Mouse (Mus musculus) midbrain, embryonic 13.5 days (tissue): ENCODE data around the gene Duox2. TPM values are rescaled to one million over a fixed set of nuclear protein-coding genes. Genes with fewer than 3 reads are reported as not detected.

ENCODE experiments used
- ATAC-seq: fragments of 200-750 bp; cut with Nextera tagmentation; 2 replicates; pipeline ENCODE4 v1.8.0; 2017; ENCODE audit warnings: mild to moderate bottlenecking, moderate TSS enrichment, moderate library complexity
- H3K27ac ChIP-seq: fragments of 300-500 bp; sonication (generic); 2 replicates; pipeline ENCODE4 v1.5.1; 2015; ENCODE audit warnings: inconsistent platforms, mild to moderate bottlenecking, moderate library complexity
- H3K27me3 ChIP-seq: fragments of 300-500 bp; sonication (generic); 2 replicates; pipeline ENCODE4 v1.6.1; 2015; ENCODE audit warnings: mild to moderate bottlenecking, inconsistent platforms
- H3K36me3 ChIP-seq: fragments of 300-500 bp; sonication (generic); 2 replicates; pipeline ENCODE4 v1.6.1; 2015; ENCODE audit warnings: mild to moderate bottlenecking, inconsistent platforms
- H3K4me1 ChIP-seq: fragments of 300-500 bp; sonication (generic); replicated peaks from 2 replicates; pipeline ENCODE4 v1.6.1; 2015; ENCODE audit warnings: inconsistent platforms
- H3K4me2 ChIP-seq: fragments of 300-500 bp; sonication (generic); replicated peaks from 2 replicates; pipeline ENCODE4 v1.6.1; 2015; ENCODE audit warnings: moderate library complexity, mild to moderate bottlenecking, inconsistent platforms
- H3K4me3 ChIP-seq: fragments of 300-500 bp; sonication (generic); replicated peaks from 2 replicates; pipeline ENCODE4 v1.5.1; 2015; ENCODE audit warnings: mild to moderate bottlenecking, inconsistent platforms
- H3K9ac ChIP-seq: fragments of 300-500 bp; sonication (generic); replicated peaks from 2 replicates; pipeline ENCODE4 v1.6.1; 2015; ENCODE audit warnings: mild to moderate bottlenecking, inconsistent platforms
- H3K9me3 ChIP-seq: fragments of 300-500 bp; sonication (generic); 2 replicates; pipeline ENCODE4 v1.6.1; 2016; ENCODE audit warnings: mild to moderate bottlenecking, inconsistent platforms
- WGBS: fragments of 180-500 bp; shearing (Covaris S2); methylation state at CpG from one replicate; pipeline ENCODE4 v1.1.7; 2015; 5-methylcytosine and 5-hydroxymethylcytosine counted together
- polyA plus RNA-seq: library from polyadenylated mRNA; unstranded; fragments of >200 nt; fragmentation: Nextera tagmentation; extraction: Ambion mirVana; gene quantifications from 2 replicates; pipeline ENCODE4 v1.2.1, GENCODE M21; 2015

Gene Duox2
- polyA plus RNA-seq, 1 experiment from 2014 or later, result 0.04 TPM

GRCm38 (mm10) chr2:122300656-122301020 lies 2.4 kb upstream of the Duox2 start:
- ATAC-seq, result no peak; the same call in 1 of the 2 replicates
- no peak overlapping the region for H3K27ac ChIP-seq
- H3K27me3 ChIP-seq, result peaks cover 99% of the 10 kb centered on the region
- H3K36me3 ChIP-seq, result no peaks in the 10 kb centered on the region
- H3K4me2 ChIP-seq, result peak overlapping the region; percentile 82
- peaks cover 43% of the 10 kb centered on the region for H3K4me1 ChIP-seq
- H3K9ac ChIP-seq, result no peak overlapping the region
- peak overlapping the region; percentile 44; the same call in 1 of the 2 replicates for H3K4me3 ChIP-seq
- H3K9me3 ChIP-seq, result no peaks in the 10 kb centered on the region
- WGBS, result 5% methylated on average over 14 of the region's 14 CpGs

- H3K4me1 ChIP-seq, result peaks cover 43% of the 10 kb centered on the region
- no peak overlapping the region for H3K4me3 ChIP-seq
- no peak overlapping the region for H3K9ac ChIP-seq
- no peak overlapping the region for H3K27ac ChIP-seq
- 7% methylated on average over 14 of the region's 14 CpGs for WGBS
- H3K9me3 ChIP-seq, result no peaks in the 10 kb centered on the region
- H3K27me3 ChIP-seq, result peaks cover 99% of the 10 kb centered on the region
- no peak overlapping the region for H3K4me2 ChIP-seq
- no peaks in the 10 kb centered on the region for H3K36me3 ChIP-seq
- ATAC-seq, result no peak
Measured at GRCm38 (mm10) chr2:122299911-122300655, 1.8 kb upstream of the Duox2 start.

GRCm38 (mm10) chr2:122298596-122299490 lies 594 bp upstream of the Duox2 start, which contains the start of gene Duoxa2:
Gene Duoxa2, plus strand, starts transcription at chr2:122298900.
- Histone ChIP-seq H3K9ac (no peak within 1 kb of the TSS; the same call in 1 of the 2 replicates), H3K36me3 (no peaks in the 10 kb centered on the region), H3K4me1 (peaks cover 43% of the 10 kb centered on the region), H3K4me2 (peak within 1 kb of the TSS; percentile 48), H3K9me3 (no peaks in the 10 kb centered on the region), H3K4me3 (peak within 1 kb of the TSS; percentile 31), H3K27ac (no peak within 1 kb of the TSS), H3K27me3 (peaks cover 99% of the 10 kb centered on the region)
- no peak for ATAC-seq
- under 1% methylated on average over 43 of the region's 43 CpGs for WGBS

GRCm38 (mm10) chr2:122297271-122298095 lies 766 bp downstream of the Duox2 start:
- WGBS, result under 1% methylated on average over 35 of the region's 35 CpGs
- peaks cover 93% of the 10 kb centered on the region for H3K27me3 ChIP-seq
- peak overlapping the region; percentile 36; the same call in 1 of the 2 replicates for H3K9ac ChIP-seq
- H3K4me2 ChIP-seq, result peak overlapping the region; percentile 48
- 0 out of 2 replicates have a peak, but pooled peaks have one; percentile 28 for ATAC-seq
- H3K9me3 ChIP-seq, result no peaks in the 10 kb centered on the region
- H3K4me1 ChIP-seq, result peaks cover 43% of the 10 kb centered on the region
- H3K36me3 ChIP-seq, result no peaks in the 10 kb centered on the region
- no peak overlapping the region for H3K27ac ChIP-seq
- H3K4me3 ChIP-seq, result peak overlapping the region; percentile 31

GRCm38 (mm10) chr2:122294916-122295315 lies 3.3 kb downstream of the Duox2 start:
- H3K27me3 ChIP-seq, result peaks cover 67% of the 10 kb centered on the region
- 4% methylated on average over 7 of the region's 7 CpGs for WGBS

GRCm38 (mm10) chr2:122286137-122286536 lies 12.1 kb downstream of the Duox2 start:
- H3K27ac ChIP-seq, result no peak overlapping the region
- no peak overlapping the region for H3K4me2 ChIP-seq
- no peak overlapping the region for H3K4me3 ChIP-seq
- H3K27me3 ChIP-seq, result no peaks in the 10 kb centered on the region
- 70% methylated on average over 7 of the region's 7 CpGs for WGBS
- no peak for ATAC-seq
- H3K4me1 ChIP-seq, result no peaks in the 10 kb centered on the region
- no peaks in the 10 kb centered on the region for H3K9me3 ChIP-seq
- H3K9ac ChIP-seq, result no peak overlapping the region
- H3K36me3 ChIP-seq, result no peaks in the 10 kb centered on the region

More at GRCm38 (mm10) chr2:122294916-122295315, 3.3 kb downstream of the Duox2 start:
- Histone ChIP-seq H3K9me3 (no peaks in the 10 kb centered on the region), H3K4me3 (no peak overlapping the region), H3K4me1 (peaks cover 24% of the 10 kb centered on the region), H3K27ac (no peak overlapping the region), H3K36me3 (no peaks in the 10 kb centered on the region), H3K4me2 (no peak overlapping the region), H3K9ac (no peak overlapping the region)
- no peak for ATAC-seq

GRCm38 (mm10) chr2:122284091-122284490 lies 14.2 kb downstream of the Duox2 start:
- no peaks in the 10 kb centered on the region for H3K36me3 ChIP-seq
- no peak for ATAC-seq
- 90% methylated on average over 9 of the region's 9 CpGs for WGBS
- no peak overlapping the region for H3K4me2 ChIP-seq
- H3K27ac ChIP-seq, result no peak overlapping the region
- no peaks in the 10 kb centered on the region for H3K9me3 ChIP-seq
- no peak overlapping the region for H3K9ac ChIP-seq
- H3K4me3 ChIP-seq, result no peak overlapping the region
- H3K27me3 ChIP-seq, result no peaks in the 10 kb centered on the region
- H3K4me1 ChIP-seq, result no peaks in the 10 kb centered on the region

GRCm38 (mm10) chr2:122278769-122279168 lies 19.5 kb downstream of the Duox2 start:
- Histone ChIP-seq H3K9ac (no peak overlapping the region), H3K27ac (no peak overlapping the region), H3K4me3 (no peak overlapping the region), H3K9me3 (no peaks in the 10 kb centered on the region), H3K27me3 (no peaks in the 10 kb centered on the region), H3K4me1 (no peaks in the 10 kb centered on the region), H3K36me3 (no peaks in the 10 kb centered on the region), H3K4me2 (no peak overlapping the region)
- no peak for ATAC-seq
- 88% methylated on average over 3 of the region's 3 CpGs for WGBS

GRCm38 (mm10) chr2:122266407-122267193 lies 31.6 kb downstream of the Duox2 start:
- WGBS, result 92% methylated on average over 7 of the region's 7 CpGs

GRCm38 (mm10) chr2:122264690-122265089 lies 33.6 kb downstream of the Duox2 start:
- no peaks in the 10 kb centered on the region for H3K9me3 ChIP-seq
- H3K36me3 ChIP-seq, result no peaks in the 10 kb centered on the region
- no peak overlapping the region for H3K4me3 ChIP-seq
- WGBS, result 19% methylated on average over 3 of the region's 3 CpGs
- no peaks in the 10 kb centered on the region for H3K27me3 ChIP-seq
- peaks cover 19% of the 10 kb centered on the region for H3K4me1 ChIP-seq
- ATAC-seq, result peak; percentile 76
- H3K27ac ChIP-seq, result peak overlapping the region; percentile 53
- no peak overlapping the region for H3K9ac ChIP-seq
- H3K4me2 ChIP-seq, result peak overlapping the region; percentile 13; the same call in 1 of the 2 replicates

More at GRCm38 (mm10) chr2:122266407-122267193, 31.6 kb downstream of the Duox2 start:
- H3K36me3 ChIP-seq, result no peaks in the 10 kb centered on the region
- H3K9ac ChIP-seq, result no peak overlapping the region
- no peak overlapping the region for H3K4me2 ChIP-seq
- ATAC-seq, result no peak
- no peak overlapping the region for H3K27ac ChIP-seq
- H3K9me3 ChIP-seq, result no peaks in the 10 kb centered on the region
- no peak overlapping the region for H3K4me3 ChIP-seq
- H3K27me3 ChIP-seq, result no peaks in the 10 kb centered on the region
- peaks cover 19% of the 10 kb centered on the region for H3K4me1 ChIP-seq

GRCm38 (mm10) chr2:122260729-122261128 lies 37.5 kb downstream of the Duox2 start:
- Histone ChIP-seq H3K4me2 (no peak overlapping the region), H3K36me3 (no peaks in the 10 kb centered on the region), H3K27me3 (no peaks in the 10 kb centered on the region), H3K9ac (no peak overlapping the region), H3K4me3 (no peak overlapping the region), H3K27ac (no peak overlapping the region), H3K4me1 (peaks cover 19% of the 10 kb centered on the region), H3K9me3 (no peaks in the 10 kb centered on the region)
- WGBS, result 96% methylated on average over 5 of the region's 5 CpGs
- ATAC-seq, result no peak
